Mouse (Mus musculus) hindbrain, embryonic 12.5 days (tissue): ENCODE data around the gene Gm2696. TPM values are rescaled to one million over a fixed set of nuclear protein-coding genes. Genes with fewer than 3 reads are reported as not detected.

Experiments
- ATAC-seq: fragments of 200-750 bp; cut with Nextera tagmentation; 2 replicates; pipeline ENCODE4 v1.8.0; 2017; ENCODE audit warnings: moderate TSS enrichment; ENCODE audit not compliant: low FRiP score
- H3K27ac ChIP-seq: fragments of 300-500 bp; sonication (generic); 2 replicates; pipeline ENCODE4 v1.5.1; 2016; ENCODE audit warnings: mild to moderate bottlenecking
- H3K27me3 ChIP-seq: fragments of 300-500 bp; sonication (generic); 2 replicates; pipeline ENCODE4 v1.6.1; 2016; ENCODE audit warnings: mild to moderate bottlenecking
- H3K36me3 ChIP-seq: fragments of 300-500 bp; sonication (generic); 2 replicates; pipeline ENCODE4 v1.6.1; 2016; ENCODE audit warnings: mild to moderate bottlenecking
- H3K4me1 ChIP-seq: fragments of 300-500 bp; sonication (generic); 2 replicates; pipeline ENCODE4 v1.6.1; 2016
- H3K4me2 ChIP-seq: fragments of 300-500 bp; sonication (generic); replicated peaks from 2 replicates; pipeline ENCODE4 v1.6.1; 2016; ENCODE audit warnings: mild to moderate bottlenecking
- H3K4me3 ChIP-seq: fragments of 300-500 bp; sonication (generic); 2 replicates; pipeline ENCODE4 v1.5.1; 2016; ENCODE audit warnings: mild to moderate bottlenecking
- H3K9ac ChIP-seq: fragments of 300-500 bp; sonication (generic); 2 replicates; pipeline ENCODE4 v1.6.1; 2016; ENCODE audit warnings: mild to moderate bottlenecking, moderate library complexity
- H3K9me3 ChIP-seq: fragments of 300-500 bp; sonication (generic); replicated peaks from 2 replicates; pipeline ENCODE4 v1.6.1; 2016; ENCODE audit warnings: mild to moderate bottlenecking
- whole genome bisulfite sequencing: fragments of 180-500 bp; shearing (Covaris S2); methylation state at CpG from one replicate; pipeline ENCODE4 v1.1.7; 2016; 5-methylcytosine and 5-hydroxymethylcytosine counted together
- polyA plus RNA-seq: library from polyadenylated mRNA; unstranded; fragments of >200 nt; fragmentation: Nextera tagmentation; extraction: Ambion mirVana; gene quantifications from 2 replicates; pipeline ENCODE4 v1.2.1, GENCODE M21; 2016

Gm2696 gene
- polyA plus RNA-seq, 1 experiment from 2014 or later, result 0.31 TPM

DNA sequence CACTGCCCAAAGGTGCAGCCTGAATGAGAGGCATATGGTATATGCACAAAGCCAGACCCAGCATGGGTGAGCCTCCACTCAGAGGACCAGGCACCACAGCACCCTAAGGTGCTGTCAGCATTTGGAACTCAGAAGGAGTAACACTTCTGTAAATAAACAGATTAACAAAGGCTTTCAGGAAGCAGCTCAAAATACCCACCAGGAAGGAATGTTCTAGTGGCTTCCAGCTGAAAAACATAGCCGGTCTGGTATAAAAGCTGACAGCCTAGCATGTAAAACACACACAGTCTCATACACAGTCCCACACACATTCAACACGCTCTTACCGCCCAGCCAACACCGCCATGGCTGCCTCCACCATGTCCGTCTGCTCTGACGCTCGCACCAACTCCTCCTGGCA, 47.2 kb downstream of the Gm2696 start, which contains the start of gene Gm3285:
TSS of gene Gm3285 (plus strand) at position 301 of the 400 bp plus-strand sequence.
- 43% methylated on average over 7 of the region's 7 CpGs for WGBS
- no peak for ATAC-seq
- Histone ChIP-seq H3K9me3 (no peaks in the 10 kb centered on the region; the same call in 1 of the 2 replicates), H3K9ac (no peak within 1 kb of the TSS), H3K27me3 (no peaks in the 10 kb centered on the region), H3K4me1 (no peaks in the 10 kb centered on the region), H3K36me3 (no peaks in the 10 kb centered on the region), H3K4me2 (no peak within 1 kb of the TSS), H3K27ac (no peak within 1 kb of the TSS), H3K4me3 (no peak within 1 kb of the TSS)

DNA sequence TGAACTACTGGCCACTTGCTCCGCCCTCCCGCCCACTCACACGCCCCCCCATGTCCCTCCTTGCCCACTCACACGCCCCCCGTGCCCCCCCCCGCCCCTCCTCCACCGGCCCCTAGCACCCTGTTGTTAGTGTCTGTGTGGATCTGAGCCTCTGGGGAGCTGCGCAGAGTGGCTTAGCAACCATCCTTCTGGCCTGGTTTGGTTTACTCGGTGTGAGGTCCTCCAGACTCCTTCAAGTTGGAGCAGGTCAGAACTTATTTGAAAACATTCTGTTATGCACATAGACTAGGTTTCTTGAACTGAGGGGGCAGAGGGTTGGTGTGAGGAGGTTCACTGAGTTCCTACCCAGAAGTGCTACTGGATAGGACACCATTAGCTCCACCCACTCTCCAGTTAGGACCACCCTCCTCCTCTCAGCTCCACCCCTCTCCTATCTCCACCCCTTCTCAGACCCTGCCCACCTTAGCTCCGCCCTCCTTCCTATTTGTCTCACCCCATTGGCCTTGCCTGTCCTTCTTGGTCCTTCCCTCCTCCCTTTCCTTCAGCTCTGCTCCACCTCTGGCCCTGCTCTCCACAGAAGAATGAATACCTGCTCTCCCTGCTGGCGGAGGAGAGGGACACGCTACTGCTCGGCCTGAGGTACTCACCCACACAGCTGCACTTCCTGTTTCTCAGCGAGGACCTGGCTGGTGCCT, 49.7 kb downstream of the Gm2696 start:
- no peaks in the 10 kb centered on the region for H3K27me3 ChIP-seq
- no peaks in the 10 kb centered on the region for H3K36me3 ChIP-seq
- H3K9me3 ChIP-seq, result no peaks in the 10 kb centered on the region
- no peaks in the 10 kb centered on the region for H3K4me1 ChIP-seq
- peak overlapping the region; percentile 37 for H3K4me2 ChIP-seq
- no peak overlapping the region for H3K27ac ChIP-seq
- H3K9ac ChIP-seq, result no peak overlapping the region
- H3K4me3 ChIP-seq, result peak overlapping the region; percentile 5; the same call in 1 of the 2 replicates
- 40% methylated on average over 14 of the region's 14 CpGs for WGBS
- ATAC-seq, result peak; percentile 58

- Histone ChIP-seq H3K4me2 (peak overlapping the region; percentile 37), H3K4me3 (peak overlapping the region; percentile 5; the same call in 1 of the 2 replicates), H3K27ac (no peak overlapping the region), H3K9me3 (no peaks in the 10 kb centered on the region), H3K9ac (no peak overlapping the region), H3K27me3 (no peaks in the 10 kb centered on the region), H3K4me1 (no peaks in the 10 kb centered on the region), H3K36me3 (no peaks in the 10 kb centered on the region)
- ATAC-seq, result no peak
- WGBS, result 34% methylated on average over 11 of the region's 11 CpGs
Observed at GRCm38 (mm10) chr10:77864762-77865143, 50.3 kb downstream of the Gm2696 start.

DNA sequence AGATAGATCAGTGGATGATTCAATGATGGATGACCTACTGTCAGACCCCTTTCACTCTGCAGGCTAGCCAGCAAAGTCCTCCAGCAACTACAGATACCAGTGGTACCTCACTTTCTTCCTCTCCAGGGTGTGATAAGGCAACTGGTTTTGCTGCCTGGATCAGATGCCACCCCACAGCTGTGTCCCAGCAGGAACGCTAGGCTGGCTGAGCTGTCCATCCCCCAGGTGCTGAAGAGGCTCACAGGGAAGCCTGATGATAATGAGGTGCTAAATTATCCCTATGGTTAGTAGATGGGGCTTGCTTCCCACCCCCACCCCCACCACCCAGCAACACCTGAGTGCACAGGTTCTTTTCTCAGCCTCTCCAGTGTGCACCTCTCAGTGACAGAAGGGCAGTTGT, 53.1 kb downstream of the Gm2696 start:
- no peak for ATAC-seq
- WGBS, result 33% methylated on average over 1 of the region's 1 CpGs
- Histone ChIP-seq H3K4me1 (no peaks in the 10 kb centered on the region), H3K27me3 (no peaks in the 10 kb centered on the region), H3K36me3 (no peaks in the 10 kb centered on the region), H3K9me3 (no peaks in the 10 kb centered on the region), H3K4me3 (no peak overlapping the region), H3K4me2 (no peak overlapping the region), H3K27ac (no peak overlapping the region), H3K9ac (no peak overlapping the region)

DNA sequence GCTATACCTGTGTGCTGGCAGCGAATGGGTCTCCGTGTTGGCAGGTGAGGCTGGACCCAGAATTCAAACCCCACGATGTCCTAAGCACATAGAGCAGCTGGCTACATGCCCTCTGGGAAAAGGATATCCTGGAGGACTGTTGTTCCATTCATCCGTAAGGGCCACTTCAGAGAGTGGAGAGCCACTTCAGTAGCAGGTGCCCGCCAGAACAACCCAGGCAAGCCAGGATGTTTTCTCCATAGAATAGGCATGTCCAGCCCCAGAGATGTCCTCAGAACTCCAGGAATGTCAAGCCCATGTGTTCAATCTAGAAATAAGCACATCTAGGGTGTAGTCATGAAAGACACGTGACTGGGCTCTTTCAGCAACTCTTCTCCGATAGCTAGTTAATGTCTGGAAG, 55.2 kb downstream of the Gm2696 start:
- H3K9me3 ChIP-seq, result no peaks in the 10 kb centered on the region
- no peak for ATAC-seq
- H3K4me2 ChIP-seq, result no peak overlapping the region
- H3K9ac ChIP-seq, result no peak overlapping the region
- no peaks in the 10 kb centered on the region for H3K4me1 ChIP-seq
- 92% methylated on average over 7 of the region's 7 CpGs for WGBS
- H3K36me3 ChIP-seq, result no peaks in the 10 kb centered on the region
- no peak overlapping the region for H3K4me3 ChIP-seq
- H3K27ac ChIP-seq, result no peak overlapping the region
- H3K27me3 ChIP-seq, result no peaks in the 10 kb centered on the region

- H3K27me3 ChIP-seq, result no peaks in the 10 kb centered on the region
- H3K4me2 ChIP-seq, result no peak overlapping the region
- no peak overlapping the region for H3K4me3 ChIP-seq
- no peaks in the 10 kb centered on the region for H3K9me3 ChIP-seq
- no peak overlapping the region for H3K9ac ChIP-seq
- H3K27ac ChIP-seq, result no peak overlapping the region
- WGBS, result 65% methylated on average over 6 of the region's 6 CpGs
- H3K4me1 ChIP-seq, result no peaks in the 10 kb centered on the region
- ATAC-seq, result no peak
- no peaks in the 10 kb centered on the region for H3K36me3 ChIP-seq
Observed at GRCm38 (mm10) chr10:77878985-77879384, 64.5 kb downstream of the Gm2696 start.

- no peak overlapping the region for H3K4me3 ChIP-seq
- H3K4me1 ChIP-seq, result no peaks in the 10 kb centered on the region
- H3K9me3 ChIP-seq, result no peaks in the 10 kb centered on the region
- H3K9ac ChIP-seq, result no peak overlapping the region
- no peaks in the 10 kb centered on the region for H3K27me3 ChIP-seq
- H3K4me2 ChIP-seq, result no peak overlapping the region
- WGBS, result 80% methylated on average over 3 of the region's 3 CpGs
- no peak overlapping the region for H3K27ac ChIP-seq
- no peak for ATAC-seq
- no peaks in the 10 kb centered on the region for H3K36me3 ChIP-seq
Observed at GRCm38 (mm10) chr10:77880305-77880704, 65.8 kb downstream of the Gm2696 start.

- H3K27ac ChIP-seq, result no peak overlapping the region
- no peaks in the 10 kb centered on the region for H3K27me3 ChIP-seq
- no peaks in the 10 kb centered on the region for H3K9me3 ChIP-seq
- no peak overlapping the region for H3K9ac ChIP-seq
- H3K4me2 ChIP-seq, result no peak overlapping the region
- no peak overlapping the region for H3K4me3 ChIP-seq
- no peak for ATAC-seq
- H3K36me3 ChIP-seq, result no peaks in the 10 kb centered on the region
- WGBS, result 85% methylated on average over 5 of the region's 5 CpGs
- H3K4me1 ChIP-seq, result no peaks in the 10 kb centered on the region
Observed at GRCm38 (mm10) chr10:77882553-77882952, 68.1 kb downstream of the Gm2696 start.

Other genes starting within 250 kb of the Gm2696 start
- gene Pttg1ip, start 233.0 kb upstream of the Gm2696 start, polyA plus RNA-seq, result 77.2 and 78.8 TPM in 2 replicates
- gene Sumo3, start 208.6 kb upstream of the Gm2696 start, polyA plus RNA-seq, result 276 and 287 TPM in 2 replicates
- 13.2 and 13.3 TPM in 2 replicates for gene Gm49325, start 208.5 kb upstream of the Gm2696 start, polyA plus RNA-seq
- gene Ube2g2, start 192.4 kb upstream of the Gm2696 start, polyA plus RNA-seq, result 81.6 and 82.3 TPM in 2 replicates
- gene Tspear, start 128.1 kb upstream of the Gm2696 start, polyA plus RNA-seq, result 0.48 and 1.2 TPM in 2 replicates
- not detected in 2 replicates for gene Gm19402, start 123.9 kb upstream of the Gm2696 start, polyA plus RNA-seq
- not detected in 2 replicates for gene Gm9508, start 117.4 kb upstream of the Gm2696 start, polyA plus RNA-seq
- not detected in 2 replicates for gene Gm10272, start 108.1 kb upstream of the Gm2696 start, polyA plus RNA-seq
- not detected in 2 replicates for gene Gm10024, start 103.2 kb upstream of the Gm2696 start, polyA plus RNA-seq
- gene Gm10142, start 98.9 kb upstream of the Gm2696 start, polyA plus RNA-seq, result not detected in 2 replicates
- gene Krtap12-1, start 94.1 kb upstream of the Gm2696 start, polyA plus RNA-seq, result not detected in 2 replicates
- gene Gm10100, start 88.2 kb upstream of the Gm2696 start, polyA plus RNA-seq, result not detected in 2 replicates
- gene Gm18596, start 72.0 kb upstream of the Gm2696 start, polyA plus RNA-seq, result not detected in 2 replicates
- gene Gm9736, start 63.3 kb upstream of the Gm2696 start, polyA plus RNA-seq, result not detected in 2 replicates
- not detected in 2 replicates for gene Gm3233, start 55.0 kb upstream of the Gm2696 start, polyA plus RNA-seq
- gene Gm3238, start 43.4 kb upstream of the Gm2696 start, polyA plus RNA-seq, result not detected in 2 replicates
- gene Gm7138, start 37.7 kb upstream of the Gm2696 start, polyA plus RNA-seq, result not detected in 2 replicates
- gene Gm3250, start 32.1 kb upstream of the Gm2696 start, polyA plus RNA-seq, result not detected in 2 replicates
- gene Gm7137, start 26.5 kb upstream of the Gm2696 start, polyA plus RNA-seq, result not detected in 2 replicates
- not detected in 2 replicates for gene Gm9639, start 19.6 kb upstream of the Gm2696 start, polyA plus RNA-seq
- not detected in 2 replicates for gene Gm19668, start 15.5 kb upstream of the Gm2696 start, polyA plus RNA-seq
- gene Gm9507, start 2.8 kb upstream of the Gm2696 start, polyA plus RNA-seq, result not detected in 2 replicates
- not detected in 2 replicates for gene Krtap10-4, start 12.4 kb downstream of the Gm2696 start, polyA plus RNA-seq
- gene Krtap10-10, start 21.3 kb downstream of the Gm2696 start, polyA plus RNA-seq, result not detected in 2 replicates
- not detected in 2 replicates for gene Gm36176, start 32.1 kb downstream of the Gm2696 start, polyA plus RNA-seq
- gene Gm10318, start 38.2 kb downstream of the Gm2696 start, polyA plus RNA-seq, result not detected in 2 replicates
- not detected in 2 replicates for gene Gm3285, start 47.3 kb downstream of the Gm2696 start, polyA plus RNA-seq
- 6.8 and 7.4 TPM in 2 replicates for gene Lrrc3, start 87.9 kb downstream of the Gm2696 start, polyA plus RNA-seq
- 1.3 and 1.4 TPM in 2 replicates for gene Trpm2, start 155.9 kb downstream of the Gm2696 start, polyA plus RNA-seq
- 33.8 and 34.8 TPM in 2 replicates for gene 1810043G02Rik, start 163.8 kb downstream of the Gm2696 start, polyA plus RNA-seq
- 118 and 132 TPM in 2 replicates for gene Pfkl, start 195.4 kb downstream of the Gm2696 start, polyA plus RNA-seq
- gene Dnmt3l, start 227.3 kb downstream of the Gm2696 start, polyA plus RNA-seq, result 0.48 TPM in 1 of 2 replicates, not detected in the other
- 0.20 and 0.23 TPM in 2 replicates for gene Aire, start 228.9 kb downstream of the Gm2696 start, polyA plus RNA-seq